Mouse (Mus musculus) myocyte (in vitro differentiated cells): ENCODE results near the gene Fbxo17.

ENCODE experiments used
- MAX ChIP-seq: IDR thresholded peaks from one replicate; pipeline ENCODE4 v1.6.1; 2011; ENCODE audit warnings: low read depth, mild to moderate bottlenecking, control low read depth
- MYOD1 ChIP-seq, 3 experiments: IDR thresholded peaks; one replicate each; pipeline ENCODE4 v1.6.1; 2011; ENCODE audit warnings: control low read depth in 2 of 3, low read depth in 2 of 3, mild to moderate bottlenecking in 2 of 3, moderate library complexity in 1 of 3; ENCODE audit not compliant: insufficient read length in 2 of 3, control insufficient read depth in 1 of 3
- MYOG ChIP-seq, 3 experiments: IDR thresholded peaks; one replicate each; pipeline ENCODE4 v1.6.1; 2011; ENCODE audit warnings: control low read depth in 2 of 3, low read depth in 2 of 3, mild to moderate bottlenecking in 2 of 3; ENCODE audit not compliant: insufficient read length in 2 of 3, control insufficient read depth in 1 of 3, insufficient read depth in 1 of 3
- POLR2A ChIP-seq: IDR thresholded peaks from one replicate; pipeline ENCODE4 v1.6.1; 2011; ENCODE audit warnings: low read depth, mild to moderate bottlenecking, control low read depth, moderate library complexity; ENCODE audit not compliant: insufficient read length
- POLR2AphosphoS2 ChIP-seq: IDR thresholded peaks from one replicate; pipeline ENCODE4 v1.6.1; 2011; ENCODE audit warnings: low read depth, control low read depth; ENCODE audit not compliant: insufficient read length
- TCF3 ChIP-seq: IDR thresholded peaks from one replicate; pipeline ENCODE4 v1.6.1; 2011; ENCODE audit warnings: low read depth, control low read depth; ENCODE audit not compliant: insufficient read length

GRCm38 (mm10) chr7:28775129-28775528, 58.5 kb downstream of the Fbxo17 start:
- TF ChIP-seq POLR2A, result no peak
- peak; percentile 53 for TF ChIP-seq TCF3
- peak; percentile 78 to 90 (median 87) for TF ChIP-seq MYOG (IDR thresholded peaks at IDR 0.05; ENCODE audit: control insufficient read depth in 1 of 3, insufficient read depth in 1 of 3, insufficient read length in 2 of 3, low read depth in 2 of 3)
- no peak for TF ChIP-seq POLR2AphosphoS2
- no peak for TF ChIP-seq MAX
- TF ChIP-seq MYOD1 (IDR thresholded peaks at IDR 0.05; ENCODE audit: control insufficient read depth in 1 of 3, insufficient read length in 2 of 3, low read depth in 2 of 3), result peak; percentile 64 to 97 (median 96)
